Mouse (Mus musculus): Measurements from ENCODE around the gene Rnase13. TPM values are rescaled to one million over a fixed set of nuclear protein-coding genes. Genes with fewer than 3 reads are reported as not detected.

Rnase13 gene
- total RNA-seq, 2 experiments from 2014 or later = not detected

GRCm38 (mm10) chr14:51889833-51890232 lies 32.7 kb downstream of the Rnase13 start:
- DNase-seq (ENCODE audit: extremely low spot score in 1 of 2, low spot score in 2 of 2) = no peak
- intact Hi-C loops (cut with DNase I) = no loop called here

- intact Hi-C loops (cut with DNase I) = no loop called here
- DNase-seq (ENCODE audit: extremely low spot score in 1 of 2, low spot score in 2 of 2) = no peak
Observed at GRCm38 (mm10) chr14:51886051-51886450, 36.5 kb downstream of the Rnase13 start.

GRCm38 (mm10) chr14:51884598-51885331 lies 37.8 kb downstream of the Rnase13 start, which contains the start of gene Mettl17:
Gene Mettl17, plus strand, starts transcription at chr14:51884842.
- intact Hi-C loops (cut with DNase I) = loop anchor here (5.0 kb wide), 2 partner anchors 118 to 138 kb away; partner anchors contain the start of gene Zfp219
- DNase-seq (ENCODE audit: extremely low spot score in 1 of 2, low spot score in 2 of 2) = peak; percentile 94 to 96

- DNase-seq (ENCODE audit: extremely low spot score in 1 of 2, low spot score in 2 of 2) = no peak
- intact Hi-C loops (cut with DNase I) = loop anchor here (5.0 kb wide), 2 partner anchors 118 to 138 kb away; partner anchors contain the start of gene Zfp219
Observed at GRCm38 (mm10) chr14:51884031-51884544, 38.5 kb downstream of the Rnase13 start.

- DNase-seq (ENCODE audit: extremely low spot score in 1 of 2, low spot score in 2 of 2) = peak; percentile 56 to 79
- intact Hi-C loops (cut with DNase I) = loop anchor here (5.0 kb wide), 2 partner anchors 119 to 139 kb away; partner anchors contain the start of gene Zfp219
Observed at GRCm38 (mm10) chr14:51883527-51884030, 39.0 kb downstream of the Rnase13 start.

GRCm38 (mm10) chr14:51877517-51877916 lies 45.1 kb downstream of the Rnase13 start:
- intact Hi-C loops (cut with DNase I) = no loop called here
- DNase-seq (ENCODE audit: extremely low spot score in 1 of 2, low spot score in 2 of 2) = no peak

GRCm38 (mm10) chr14:51871741-51872140 lies 50.8 kb downstream of the Rnase13 start:
- intact Hi-C loops (cut with DNase I) = no loop called here
- no peak for DNase-seq (ENCODE audit: extremely low spot score in 1 of 2, low spot score in 2 of 2)

Other genes with a start within 250 kb of the Rnase13 start
- gene Gm17079, start 227.3 kb downstream of the Rnase13 start, total RNA-seq (2021) = not detected
- gene Gm5800, start 205.6 kb downstream of the Rnase13 start, total RNA-seq (2021) = not detected
- not detected for gene Ang4, start 149.2 kb downstream of the Rnase13 start, total RNA-seq (2021)
- not detected for gene AY358078, start 122.7 kb downstream of the Rnase13 start, total RNA-seq (2021)
- gene Ear6, start 69.1 kb downstream of the Rnase13 start, total RNA-seq (2021) = not detected
- gene Mettl17, start 37.9 kb downstream of the Rnase13 start, total RNA-seq (2021) = 10 to 100 TPM; 35.5 to 42.4 TPM
- 1 to 10 TPM; 3.6 to 4.5 TPM for gene Slc39a2, start 29.9 kb downstream of the Rnase13 start, total RNA-seq (2021)
- gene Ndrg2, start 8.6 kb downstream of the Rnase13 start, total RNA-seq (2021) = 100 to 1,000 TPM; 337 to 367 TPM
- gene Tppp2, start 4.3 kb downstream of the Rnase13 start, total RNA-seq (2021) = not detected
- gene Arhgef40, start 61.9 kb upstream of the Rnase13 start, total RNA-seq (2021) = 10 to 100 TPM; 32.7 to 37.1 TPM
- gene Tmem253, start 92.9 kb upstream of the Rnase13 start, total RNA-seq (2021) = not detected
- gene Zfp219, start 98.0 kb upstream of the Rnase13 start, total RNA-seq (2021) = 10 to 100 TPM; 30.2 to 32.4 TPM
- not detected for gene Olfr221, start 119.7 kb upstream of the Rnase13 start, total RNA-seq (2021)
- gene Hnrnpc, start 181.3 kb upstream of the Rnase13 start, total RNA-seq (2021) = 100 to 1,000 TPM; 188 to 191 TPM
- 1 to 10 TPM; 3.7 to 3.8 TPM for gene Rpgrip1, start 187.9 kb upstream of the Rnase13 start, total RNA-seq (2021)